Mouse (Mus musculus) intestine, embryonic 16.5 days (tissue): ENCODE results near the gene Col8a1. TPM values are rescaled to one million over a fixed set of nuclear protein-coding genes. Genes with fewer than 3 reads are reported as not detected.

Experiments used
- ATAC-seq: fragments of 200-750 bp; cut with Nextera tagmentation; 2 replicates; pipeline ENCODE4 v1.8.0; 2017; ENCODE audit warnings: moderate TSS enrichment, moderate library complexity
- H3K27ac ChIP-seq: fragments of 300-500 bp; sonication (generic); 2 replicates; pipeline ENCODE4 v1.5.1; 2014; ENCODE audit warnings: mild to moderate bottlenecking, low read length
- H3K27me3 ChIP-seq: fragments of 300-500 bp; sonication (generic); replicated peaks from 2 replicates; pipeline ENCODE4 v1.6.1; 2014; ENCODE audit warnings: low read length, control low read depth, mixed read lengths; ENCODE audit not compliant: control insufficient read depth, insufficient read depth
- H3K36me3 ChIP-seq: fragments of 300-500 bp; sonication (generic); 2 replicates; pipeline ENCODE4 v1.6.1; 2014; ENCODE audit warnings: low read length, control low read depth; ENCODE audit not compliant: control insufficient read depth, insufficient read depth
- H3K4me1 ChIP-seq: fragments of 300-500 bp; sonication (generic); 2 replicates; pipeline ENCODE4 v1.6.1; 2014; ENCODE audit warnings: low read length, control low read depth, mixed read lengths; ENCODE audit not compliant: control insufficient read depth, insufficient read depth
- H3K4me2 ChIP-seq: fragments of 300-500 bp; sonication (generic); 2 replicates; pipeline ENCODE4 v1.6.1; 2014; ENCODE audit warnings: low read depth, low read length, control low read depth
- H3K4me3 ChIP-seq: fragments of 300-500 bp; sonication (generic); 2 replicates; pipeline ENCODE4 v1.5.1; 2014; ENCODE audit warnings: mild to moderate bottlenecking, low read length
- H3K9ac ChIP-seq: fragments of 300-500 bp; sonication (generic); 2 replicates; pipeline ENCODE4 v1.6.1; 2014; ENCODE audit warnings: low read depth, low read length
- H3K9me3 ChIP-seq: fragments of 300-500 bp; sonication (generic); 2 replicates; pipeline ENCODE4 v1.6.1; 2016; ENCODE audit warnings: low read length, control low read depth; ENCODE audit not compliant: control insufficient read depth
- WGBS: fragments of 180-500 bp; shearing (Covaris S2); extraction: QIAGEN DNeasy Blood & Tissue Kit; methylation state at CpG from one replicate; pipeline ENCODE4 v1.1.7; 2014; 5-methylcytosine and 5-hydroxymethylcytosine counted together
- polyA plus RNA-seq: library from polyadenylated mRNA; unstranded; fragments of >200 nt; fragmentation: Nextera tagmentation; extraction: Ambion mirVana; gene quantifications from 2 replicates; pipeline ENCODE4 v1.2.1, GENCODE M21; 2015

The Col8a1 gene
- polyA plus RNA-seq: 3.4 and 4.1 TPM in 2 replicates

GRCm38 (mm10) chr16:57754526-57755125 is at the start of gene Col8a1:
Gene Col8a1 (minus strand): TSS chr16:57754737.
- WGBS: 2% methylated on average over 19 of the region's 19 CpGs
- peak within 1 kb of the TSS; percentile 71 for H3K4me2 ChIP-seq
- H3K9me3 ChIP-seq: no peaks in the 10 kb centered on the region
- H3K27me3 ChIP-seq: no peaks in the 10 kb centered on the region
- H3K4me1 ChIP-seq: peaks cover 6% of the 10 kb centered on the region
- 0 out of 2 replicates have a peak, but pooled peaks have one; percentile 33 for ATAC-seq
- H3K4me3 ChIP-seq: peak within 1 kb of the TSS; percentile 38
- no peaks in the 10 kb centered on the region for H3K36me3 ChIP-seq
- peak within 1 kb of the TSS; percentile 56 for H3K9ac ChIP-seq
- H3K27ac ChIP-seq: no peak within 1 kb of the TSS

DNA sequence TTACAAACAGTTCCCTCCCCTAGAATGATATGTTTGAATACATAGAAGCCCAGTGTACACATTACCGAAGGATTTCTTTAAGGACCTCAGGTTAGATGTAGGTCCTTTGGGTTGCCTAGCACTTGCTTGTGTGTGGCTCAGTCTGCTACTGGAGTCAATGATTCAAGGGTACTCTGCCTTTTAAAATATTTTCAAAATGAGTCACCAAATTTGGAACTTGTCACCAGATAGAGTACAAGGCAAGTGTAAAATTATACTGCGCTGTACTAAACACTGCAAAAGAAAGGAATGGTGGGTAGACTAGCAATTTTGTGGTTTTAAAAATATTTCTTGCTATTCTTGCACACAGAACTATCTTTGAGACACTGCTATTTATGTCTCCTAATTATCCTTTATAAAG is 47.3 kb upstream of the Col8a1 start:
- H3K27me3 ChIP-seq: no peaks in the 10 kb centered on the region
- H3K9ac ChIP-seq: no peak overlapping the region
- H3K4me3 ChIP-seq: no peak overlapping the region
- H3K27ac ChIP-seq: no peak overlapping the region
- ATAC-seq: no peak
- no peak overlapping the region for H3K4me2 ChIP-seq
- no peaks in the 10 kb centered on the region for H3K9me3 ChIP-seq
- 87% methylated on average over 2 of the region's 2 CpGs for WGBS
- H3K4me1 ChIP-seq: no peaks in the 10 kb centered on the region
- H3K36me3 ChIP-seq: no peaks in the 10 kb centered on the region

DNA sequence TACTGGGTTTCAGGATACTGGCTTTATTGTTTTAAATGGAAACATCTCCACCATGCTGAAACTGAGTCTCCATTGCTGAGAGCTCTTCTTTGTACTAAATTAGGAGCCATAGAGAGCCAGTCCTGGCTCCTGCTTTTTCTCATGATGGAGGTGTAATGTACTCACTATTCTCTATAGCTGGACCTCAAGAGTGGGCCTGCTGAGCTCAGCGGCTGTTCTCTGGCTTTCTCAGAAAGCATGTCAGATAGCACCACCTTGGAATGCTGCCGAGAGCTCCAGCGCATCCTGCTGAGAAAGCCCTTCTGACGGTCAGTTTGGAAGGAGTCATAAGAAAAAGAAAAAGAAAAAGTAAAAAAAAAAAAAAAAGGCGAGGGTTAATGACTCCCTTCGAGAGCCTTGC is 41.8 kb upstream of the Col8a1 start:
- Histone ChIP-seq H3K9me3 (no peaks in the 10 kb centered on the region), H3K4me1 (no peaks in the 10 kb centered on the region), H3K4me2 (no peak overlapping the region), H3K9ac (no peak overlapping the region), H3K36me3 (no peaks in the 10 kb centered on the region), H3K27me3 (no peaks in the 10 kb centered on the region), H3K27ac (no peak overlapping the region), H3K4me3 (no peak overlapping the region)
- no peak for ATAC-seq
- 74% methylated on average over 6 of the region's 6 CpGs for WGBS

DNA sequence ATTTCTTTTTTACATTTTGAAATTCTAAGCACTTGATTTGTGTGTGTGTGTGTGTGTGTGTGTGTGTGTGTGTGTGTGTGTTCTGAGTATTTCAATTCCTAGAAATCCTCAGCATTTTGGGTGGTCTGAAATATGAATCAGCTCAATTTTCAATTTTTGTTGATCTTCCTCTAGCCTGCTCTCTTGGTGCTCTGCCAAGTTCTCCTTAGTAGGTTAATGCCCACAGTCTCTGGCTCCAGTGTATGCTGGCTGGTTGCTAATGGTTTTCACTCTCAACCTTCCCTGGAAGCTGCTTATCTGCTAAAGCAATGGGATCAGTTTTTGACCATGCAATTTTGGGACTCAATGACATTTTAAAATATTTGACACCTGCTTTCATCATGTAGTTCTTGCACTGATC is 24.5 kb upstream of the Col8a1 start:
- Histone ChIP-seq H3K27me3 (no peaks in the 10 kb centered on the region), H3K9me3 (no peaks in the 10 kb centered on the region), H3K4me3 (no peak overlapping the region), H3K36me3 (no peaks in the 10 kb centered on the region), H3K4me2 (no peak overlapping the region), H3K4me1 (no peaks in the 10 kb centered on the region), H3K9ac (no peak overlapping the region), H3K27ac (no peak overlapping the region)
- ATAC-seq: no peak

DNA sequence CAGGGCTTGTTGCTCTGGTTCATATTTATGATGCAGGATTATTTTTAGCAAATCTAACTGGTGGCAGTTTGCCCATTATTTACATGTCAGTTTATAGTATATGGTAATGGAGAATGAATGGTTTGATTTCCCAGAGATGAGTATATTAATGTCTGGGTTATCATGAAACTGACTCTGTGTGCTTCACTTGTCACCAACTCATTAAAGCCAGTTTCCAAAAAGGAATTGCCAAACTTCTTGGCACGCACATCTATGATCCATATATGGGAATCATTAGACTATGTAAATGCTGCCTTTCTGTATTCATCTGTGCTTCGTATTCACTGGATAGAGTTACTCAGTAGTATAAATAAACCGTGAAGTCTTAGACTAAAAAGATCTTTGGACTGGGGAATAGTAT is 11.1 kb upstream of the Col8a1 start:
- Histone ChIP-seq H3K4me1 (no peaks in the 10 kb centered on the region), H3K27ac (no peak overlapping the region), H3K27me3 (no peaks in the 10 kb centered on the region), H3K36me3 (no peaks in the 10 kb centered on the region), H3K4me2 (no peak overlapping the region), H3K9ac (no peak overlapping the region), H3K9me3 (no peaks in the 10 kb centered on the region), H3K4me3 (no peak overlapping the region)
- WGBS: 62% methylated on average over 3 of the region's 3 CpGs
- 0 out of 2 replicates have a peak, but pooled peaks have one; percentile 9 for ATAC-seq

DNA sequence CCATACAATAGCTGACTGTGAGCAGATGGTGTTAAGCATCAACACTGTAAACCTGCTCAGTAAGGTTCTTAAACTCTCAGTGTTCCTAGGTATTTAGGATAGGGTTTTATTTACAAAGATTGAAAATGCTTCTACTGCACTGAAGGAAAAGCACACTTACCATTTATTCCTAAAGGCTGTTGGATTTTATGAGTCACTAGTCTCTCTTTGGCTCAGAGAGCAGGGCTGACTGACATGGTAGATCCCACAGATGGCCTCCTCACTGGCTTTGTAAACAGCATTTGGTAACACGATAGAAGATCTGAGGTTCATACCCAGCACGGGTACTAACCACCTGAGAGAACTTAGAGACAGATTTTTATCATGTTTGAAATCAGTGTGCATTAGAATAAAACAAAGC is 5.3 kb upstream of the Col8a1 start:
- Histone ChIP-seq H3K27ac (no peak overlapping the region), H3K4me2 (no peak overlapping the region), H3K27me3 (no peaks in the 10 kb centered on the region), H3K9ac (no peak overlapping the region), H3K36me3 (no peaks in the 10 kb centered on the region), H3K4me3 (no peak overlapping the region), H3K9me3 (no peaks in the 10 kb centered on the region), H3K4me1 (no peaks in the 10 kb centered on the region)
- ATAC-seq: no peak
- WGBS: 63% methylated on average over 2 of the region's 2 CpGs

DNA sequence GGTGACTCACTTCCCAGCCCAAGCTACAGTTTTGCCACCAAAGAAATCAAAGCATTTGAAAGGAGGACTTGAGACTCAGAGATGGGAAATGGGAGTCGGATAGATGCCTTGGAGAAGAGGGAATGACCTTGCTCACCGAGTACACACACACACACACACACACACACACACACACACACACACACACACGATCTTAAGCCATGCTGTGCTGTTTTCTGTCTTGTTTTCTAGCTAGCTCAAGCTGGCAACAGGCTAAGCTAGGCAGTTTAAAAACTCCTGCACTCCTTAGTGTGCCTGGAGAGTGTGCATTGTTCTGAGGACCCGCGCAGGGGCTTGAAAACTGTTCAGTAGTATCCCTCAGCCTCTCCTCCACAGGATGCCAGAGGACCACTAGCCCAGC is 1.2 kb upstream of the Col8a1 start:
- Histone ChIP-seq H3K36me3 (no peaks in the 10 kb centered on the region), H3K9ac (no peak overlapping the region), H3K9me3 (no peaks in the 10 kb centered on the region), H3K27me3 (no peaks in the 10 kb centered on the region), H3K27ac (no peak overlapping the region), H3K4me1 (peaks cover 6% of the 10 kb centered on the region), H3K4me3 (no peak overlapping the region; the same call in 1 of the 2 replicates), H3K4me2 (peak overlapping the region; percentile 71; the same call in 1 of the 2 replicates)
- 52% methylated on average over 5 of the region's 5 CpGs for WGBS
- no peak for ATAC-seq

DNA sequence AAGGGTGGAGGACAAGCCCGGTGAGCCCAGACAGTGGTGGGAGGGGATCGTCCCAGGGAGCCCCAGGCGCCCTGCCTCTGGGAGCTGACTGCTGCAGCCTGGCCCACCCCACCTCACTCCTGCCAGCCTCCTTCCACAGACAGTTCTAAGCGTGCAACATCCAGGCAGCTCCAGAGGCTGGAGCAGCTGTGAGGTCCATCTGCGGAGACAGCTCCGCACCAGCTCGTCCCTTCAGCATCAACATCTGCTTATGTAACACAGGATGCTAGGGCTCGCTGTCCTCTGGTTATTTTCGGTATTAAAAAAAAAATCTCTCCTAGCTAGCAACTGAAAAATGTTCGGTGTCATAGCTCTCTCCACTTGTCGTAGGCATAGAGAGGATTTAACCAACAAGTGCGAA is 704 bp upstream of the Col8a1 start:
- H3K27me3 ChIP-seq: no peaks in the 10 kb centered on the region
- H3K4me1 ChIP-seq: peaks cover 6% of the 10 kb centered on the region
- no peak overlapping the region for H3K27ac ChIP-seq
- H3K4me2 ChIP-seq: peak overlapping the region; percentile 71
- WGBS: 16% methylated on average over 12 of the region's 12 CpGs
- H3K9me3 ChIP-seq: no peaks in the 10 kb centered on the region
- peak overlapping the region; percentile 56 for H3K9ac ChIP-seq
- peak overlapping the region; percentile 38 for H3K4me3 ChIP-seq
- peak; percentile 55; the same call in 1 of the 2 replicates for ATAC-seq
- H3K36me3 ChIP-seq: no peaks in the 10 kb centered on the region

GRCm38 (mm10) chr16:57753539-57754280 is 827 bp downstream of the Col8a1 start:
- no peak overlapping the region for H3K4me3 ChIP-seq
- 52% methylated on average over 10 of the region's 10 CpGs for WGBS
- no peak overlapping the region for H3K4me2 ChIP-seq

More at GRCm38 (mm10) chr16:57753539-57754280, 827 bp downstream of the Col8a1 start:
- Histone ChIP-seq H3K9ac (no peak overlapping the region), H3K27ac (no peak overlapping the region), H3K4me1 (peaks cover 6% of the 10 kb centered on the region), H3K9me3 (no peaks in the 10 kb centered on the region), H3K27me3 (no peaks in the 10 kb centered on the region), H3K36me3 (no peaks in the 10 kb centered on the region)
- no peak for ATAC-seq
